Mouse (Mus musculus): ENCODE data around the gene Exoc3l4. TPM values are rescaled to one million over a fixed set of nuclear protein-coding genes. Genes with fewer than 3 reads are reported as not detected.

Gene Exoc3l4
- total RNA-seq (2023) = 0.15 TPM

DNA sequence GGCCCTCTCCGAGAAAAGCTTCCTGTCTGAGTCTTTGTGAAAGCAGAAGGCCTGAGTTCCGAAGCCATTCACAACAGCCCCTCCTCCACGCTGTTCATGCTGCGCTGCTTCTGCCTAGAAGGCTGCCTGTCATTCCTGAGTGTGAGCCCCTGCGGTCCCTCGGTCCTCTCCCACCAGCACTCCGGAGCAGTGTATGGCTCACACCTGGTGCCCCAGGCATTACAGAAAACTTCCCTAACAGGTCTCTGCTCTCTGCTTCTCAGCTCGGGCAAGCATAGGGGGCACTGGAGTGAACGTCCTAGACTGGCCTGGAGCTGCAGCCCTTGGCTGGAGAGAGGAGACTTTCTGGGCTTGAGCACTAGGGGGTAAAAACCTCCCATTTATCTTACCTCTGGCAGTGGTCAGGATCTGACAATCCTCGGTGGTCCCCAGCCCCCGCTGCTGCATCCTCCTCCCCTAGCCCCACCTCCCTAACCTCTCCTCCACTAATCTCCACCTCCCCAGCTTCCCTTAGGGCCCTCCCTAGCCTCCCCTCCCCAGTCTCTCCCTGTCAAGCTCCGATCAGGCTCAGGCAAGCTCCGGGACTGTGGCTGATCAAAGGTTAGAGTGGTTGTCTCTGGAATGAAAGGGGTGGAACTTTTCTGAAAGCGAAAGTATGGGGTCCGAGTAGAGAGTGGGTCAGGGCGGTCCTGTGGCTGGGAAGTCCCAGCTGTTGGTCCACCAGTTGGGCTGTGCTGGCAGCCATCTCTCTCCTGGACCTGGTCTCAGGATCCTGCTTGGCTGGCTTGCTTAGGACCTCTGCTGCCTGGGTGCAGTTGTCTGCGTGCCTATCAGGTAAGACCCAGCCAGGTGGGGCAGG is at the start of gene Exoc3l4:
Exoc3l4 (plus strand) TSS at position 97 of the 859 bp plus-strand sequence.

DNA sequence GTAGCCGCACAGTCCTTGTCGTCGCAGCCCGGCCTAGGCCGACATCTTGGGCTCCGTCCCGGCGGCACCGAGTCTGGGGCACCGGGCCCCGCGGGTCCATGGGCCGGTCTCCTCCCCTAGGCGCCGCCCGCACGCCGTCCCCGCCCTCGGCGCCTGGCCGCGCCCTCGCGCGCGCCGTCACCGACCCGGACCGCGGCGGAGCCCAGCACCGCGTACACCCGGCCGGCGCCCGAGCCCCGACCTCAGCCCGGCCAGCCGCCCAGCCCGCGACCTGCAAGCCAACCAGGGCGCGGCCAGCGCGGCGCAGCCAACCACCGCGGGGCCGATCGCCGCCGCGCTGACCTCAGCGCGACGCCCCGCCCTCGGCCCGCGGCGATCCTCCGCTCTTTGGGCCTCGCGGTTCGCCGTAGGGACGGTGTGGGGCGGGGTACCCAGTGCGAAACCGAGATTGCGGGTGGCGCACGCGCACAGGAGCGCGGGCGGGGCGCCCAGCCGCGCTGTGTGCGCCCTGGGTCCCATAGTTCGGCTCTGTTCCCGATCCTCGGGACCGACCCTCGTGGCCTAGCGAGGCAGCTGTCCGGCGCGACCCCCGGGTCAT is 39.3 kb upstream of the Exoc3l4 start, which contains the start of gene Cdc42bpb:
Cdc42bpb (minus strand) TSS at position 343 of the 598 bp plus-strand sequence.

DNA sequence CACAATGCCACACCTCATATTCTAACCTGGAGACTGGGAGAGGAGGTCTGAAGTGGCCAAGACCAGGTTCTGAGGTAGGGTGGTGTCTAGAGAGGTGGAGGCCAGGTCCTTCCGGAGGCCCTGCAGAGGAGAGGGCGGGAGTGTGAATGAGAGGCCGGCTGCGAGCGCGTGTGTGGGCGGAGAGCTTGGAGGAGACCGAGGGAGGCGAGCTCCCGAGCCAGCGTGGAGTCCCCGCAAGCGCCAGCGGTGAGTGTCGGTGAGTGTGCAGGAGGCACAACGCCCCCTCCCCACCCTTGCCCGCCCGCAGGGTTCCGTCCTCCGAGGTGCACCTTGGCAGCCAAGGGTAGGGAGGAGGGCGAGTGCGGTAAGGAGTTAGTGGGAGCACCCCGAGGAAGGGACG is 10.2 kb upstream of the Exoc3l4 start, which contains the start of gene Lbhd2:
Lbhd2 (plus strand) TSS at position 188 of the 400 bp plus-strand sequence.

DNA sequence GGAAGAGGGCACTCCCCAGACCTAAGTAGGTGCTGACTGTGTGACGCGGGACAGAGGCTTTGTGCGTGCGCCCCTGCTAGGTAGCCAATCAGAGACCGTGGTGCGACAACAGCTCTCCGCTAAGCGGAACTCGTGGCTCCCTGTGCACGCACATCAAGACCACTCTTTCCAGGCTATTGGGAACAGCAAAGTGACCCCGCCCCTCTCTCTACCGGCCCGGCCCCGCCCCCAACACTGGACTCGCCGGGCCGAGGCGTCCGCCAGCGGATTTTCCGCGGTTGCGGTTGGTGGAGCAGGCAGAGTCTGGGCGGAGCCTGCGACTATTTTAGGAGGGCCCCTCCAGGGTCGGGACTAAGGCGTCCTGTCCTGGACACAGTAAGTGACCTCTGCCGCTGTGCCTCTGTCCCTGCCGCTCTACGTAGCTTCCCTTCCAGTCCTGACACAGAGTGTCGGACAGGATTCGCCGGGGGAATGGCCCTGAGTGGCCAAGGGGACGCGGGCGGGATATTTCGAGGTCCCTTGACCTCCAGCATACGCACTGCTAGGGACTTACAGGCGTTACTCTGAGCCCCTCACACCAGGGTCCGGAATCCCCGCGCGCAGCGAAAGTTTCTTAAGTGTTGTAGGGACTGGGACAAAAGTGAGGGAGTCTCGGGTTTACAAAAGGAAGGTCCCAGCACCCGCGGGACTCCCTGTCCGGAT is 25.6 kb downstream of the Exoc3l4 start, which contains the start of gene Tnfaip2:
Tnfaip2 (plus strand) TSS at position 161 of the 702 bp plus-strand sequence.

Other genes with a start within 250 kb of the Exoc3l4 start
- gene 4930595D18Rik, start 232.5 kb upstream of the Exoc3l4 start, total RNA-seq (2023) = not detected
- gene Amn, start 145.9 kb upstream of the Exoc3l4 start, total RNA-seq (2023) = 0.95 TPM
- 1.6 TPM for gene Cdc42bpb, start 39.3 kb upstream of the Exoc3l4 start, total RNA-seq (2023)
- gene Lbhd2, start 10.2 kb upstream of the Exoc3l4 start, total RNA-seq (2023) = not detected
- gene Tnfaip2, start 25.5 kb downstream of the Exoc3l4 start, total RNA-seq (2023) = 1.3 TPM
- gene Gm266, start 68.8 kb downstream of the Exoc3l4 start, total RNA-seq (2023) = not detected
- 652 TPM for gene Eif5, start 121.0 kb downstream of the Exoc3l4 start, total RNA-seq (2023)
- gene Mark3, start 157.5 kb downstream of the Exoc3l4 start, total RNA-seq (2023) = 71.4 TPM

All from CD8-positive naive resting alpha-beta T cell, adult 57 days (primary cell).